Mouse (Mus musculus) cerebellum, postnatal 25 days (tissue): Measurements from ENCODE around the gene Gm17482.

Experiments used
- DNase-seq, 2 experiments: peaks; one replicate each; pipeline ENCODE4 v3.0.0; 2021; ENCODE audit warnings: mixed read lengths in 2 of 2

The Gm17482 gene

GRCm38 (mm10) chr6:115293877-115294276 is 66.7 kb downstream of the Gm17482 start:
- DNase-seq: no peak

- no peak for DNase-seq
These were observed 80.0 kb downstream of the Gm17482 start for GRCm38 (mm10) chr6:115307134-115307533.
